Mouse (Mus musculus) gastrocnemius, adult 2 months (tissue): ENCODE data around the gene Rabl3. TPM values are rescaled to one million over a fixed set of nuclear protein-coding genes. Genes with fewer than 3 reads are reported as not detected.

Experiments
- DNase-seq: peaks from one replicate; pipeline ENCODE4 v3.0.0; 2022
- H3K27ac ChIP-seq: fragments of 200-600 bp; 2 replicates; pipeline ENCODE4 v1.8.1; 2022; ENCODE audit warnings: mild to moderate bottlenecking
- H3K4me3 ChIP-seq: fragments of 200-600 bp; 2 replicates; pipeline ENCODE4 v1.8.1; 2022; ENCODE audit warnings: mild to moderate bottlenecking, moderate library complexity
- CTCF ChIP-seq: fragments of 200-600 bp; IDR thresholded peaks from 2 replicates; pipeline ENCODE4 v1.8.1; 2022; ENCODE audit warnings: antibody characterized with exemption, mild to moderate bottlenecking, moderate library complexity
- intact Hi-C: fragments of 180-260 bp; cut with DNase I; formaldehyde crosslinking; loops from one replicate; pipeline ENCODE4 v1.15.1; 2025
- total RNA-seq, 2 experiments: library from RNA; stranded (reverse); gene quantifications; 2 replicates each; pipeline ENCODE4 v1.2.3; 2021

The Rabl3 gene
- total RNA-seq, 2 experiments from 2014 or later, result 5.4 to 8.5 TPM

GRCm38 (mm10) chr16:37584218-37585035 is 44.7 kb downstream of the Rabl3 start:
- Histone ChIP-seq H3K4me3 (peak overlapping the region; percentile 70), H3K27ac (peak overlapping the region; percentile 75)
- TF ChIP-seq CTCF, result no peak
- DNase-seq, result peak; percentile 64
- intact Hi-C loops, result no loop called here

- H3K4me3 ChIP-seq, result no peak overlapping the region
- no peak for TF ChIP-seq CTCF
- intact Hi-C loops, result no loop called here
- H3K27ac ChIP-seq, result no peak overlapping the region
- no peak for DNase-seq
Observed at GRCm38 (mm10) chr16:37585129-37585563, 45.5 kb downstream of the Rabl3 start.

GRCm38 (mm10) chr16:37590921-37591320 is 51.2 kb downstream of the Rabl3 start:
- DNase-seq, result peak; percentile 40
- intact Hi-C loops, result no loop called here
- H3K4me3 ChIP-seq, result no peak overlapping the region
- peak overlapping the region; percentile 61 for H3K27ac ChIP-seq
- no peak for TF ChIP-seq CTCF

- intact Hi-C loops, result no loop called here
Observed at GRCm38 (mm10) chr16:37591551-37591950, 51.9 kb downstream of the Rabl3 start.

GRCm38 (mm10) chr16:37597412-37597811 is 57.7 kb downstream of the Rabl3 start:
- H3K4me3 ChIP-seq, result no peak overlapping the region
- TF ChIP-seq CTCF, result no peak
- no peak for DNase-seq
- H3K27ac ChIP-seq, result no peak overlapping the region
- intact Hi-C loops, result loop anchor here (1.0 kb wide), 1 partner anchor 46 kb away; no protein-coding TSS in a partner anchor

More at GRCm38 (mm10) chr16:37591551-37591950, 51.9 kb downstream of the Rabl3 start:
- TF ChIP-seq CTCF, result no peak
- Histone ChIP-seq H3K4me3 (no peak overlapping the region), H3K27ac (peak overlapping the region; percentile 61)
- no peak for DNase-seq

GRCm38 (mm10) chr16:37598463-37598862 is 58.8 kb downstream of the Rabl3 start:
- Histone ChIP-seq H3K4me3 (no peak overlapping the region), H3K27ac (no peak overlapping the region)
- intact Hi-C loops, result no loop called here
- TF ChIP-seq CTCF, result no peak
- no peak for DNase-seq

- intact Hi-C loops, result no loop called here
- no peak for DNase-seq
- Histone ChIP-seq H3K27ac (no peak overlapping the region), H3K4me3 (no peak overlapping the region)
- TF ChIP-seq CTCF, result no peak
Observed at GRCm38 (mm10) chr16:37599326-37599725, 59.6 kb downstream of the Rabl3 start.

- intact Hi-C loops, result no loop called here
- no peak overlapping the region for H3K27ac ChIP-seq
- H3K4me3 ChIP-seq, result no peak overlapping the region
- no peak for TF ChIP-seq CTCF
- DNase-seq, result no peak
Observed at GRCm38 (mm10) chr16:37603431-37603830, 63.7 kb downstream of the Rabl3 start.

GRCm38 (mm10) chr16:37604243-37604642 is 64.6 kb downstream of the Rabl3 start:
- Histone ChIP-seq H3K4me3 (no peak overlapping the region), H3K27ac (no peak overlapping the region)
- TF ChIP-seq CTCF, result no peak
- DNase-seq, result no peak
- intact Hi-C loops, result no loop called here

GRCm38 (mm10) chr16:37610333-37610732 is 70.6 kb downstream of the Rabl3 start:
- Histone ChIP-seq H3K4me3 (no peak overlapping the region), H3K27ac (no peak overlapping the region)
- no peak for TF ChIP-seq CTCF
- intact Hi-C loops, result no loop called here
- DNase-seq, result no peak

- intact Hi-C loops, result no loop called here
- no peak overlapping the region for H3K4me3 ChIP-seq
- H3K27ac ChIP-seq, result no peak overlapping the region
- no peak for DNase-seq
- no peak for TF ChIP-seq CTCF
Observed at GRCm38 (mm10) chr16:37611072-37611471, 71.4 kb downstream of the Rabl3 start.

GRCm38 (mm10) chr16:37612013-37612412 is 72.3 kb downstream of the Rabl3 start:
- no peak overlapping the region for H3K27ac ChIP-seq
- no peak for TF ChIP-seq CTCF
- H3K4me3 ChIP-seq, result no peak overlapping the region
- intact Hi-C loops, result no loop called here
- no peak for DNase-seq

GRCm38 (mm10) chr16:37614540-37614939 is 74.9 kb downstream of the Rabl3 start:
- no peak overlapping the region for H3K4me3 ChIP-seq
- intact Hi-C loops, result no loop called here
- no peak for TF ChIP-seq CTCF
- H3K27ac ChIP-seq, result no peak overlapping the region
- DNase-seq, result no peak

GRCm38 (mm10) chr16:37615429-37615828 is 75.7 kb downstream of the Rabl3 start:
- no peak for DNase-seq
- Histone ChIP-seq H3K27ac (no peak overlapping the region), H3K4me3 (no peak overlapping the region)
- TF ChIP-seq CTCF, result no peak
- intact Hi-C loops, result no loop called here
